Mouse (Mus musculus) heart, embryonic 16.5 days (tissue): ENCODE measurements at regions not wholly inside any gene's neighbourhood (a gene's known extent, or its start where the extent isn't known, plus 50 kb on each side); places are given as distances from the start of the nearest gene placed in this dataset.
"Not testable (repeated sequence)": the region's sequence is repeated elsewhere in the genome, so short reads cannot be mapped to it uniquely, and the experiment has no call there.

ENCODE experiments used
- ATAC-seq: fragments of 200-750 bp; cut with Nextera tagmentation; replicated peaks from 2 replicates; pipeline ENCODE4 v1.8.0; 2017; ENCODE audit warnings: moderate number of reproducible peaks; ENCODE audit not compliant: insufficient read depth, low FRiP score; ENCODE audit errors: extremely low read depth
- H3K27ac ChIP-seq: fragments of 300-500 bp; sonication (generic); 2 replicates; pipeline ENCODE4 v1.5.1; 2014; ENCODE audit warnings: mild to moderate bottlenecking, low read length, control low read depth, moderate library complexity
- H3K27me3 ChIP-seq: fragments of 300-500 bp; sonication (generic); 2 replicates; pipeline ENCODE4 v1.6.1; 2014; ENCODE audit warnings: low read length, mixed read lengths; ENCODE audit not compliant: control insufficient read depth, insufficient read depth
- H3K36me3 ChIP-seq: fragments of 300-500 bp; sonication (generic); 2 replicates; pipeline ENCODE4 v1.6.1; 2014; ENCODE audit not compliant: control insufficient read depth, insufficient read depth
- H3K4me1 ChIP-seq: fragments of 300-500 bp; sonication (generic); 2 replicates; pipeline ENCODE4 v1.6.1; 2014; ENCODE audit warnings: low read length, mixed read lengths; ENCODE audit not compliant: control insufficient read depth, insufficient read depth
- H3K4me2 ChIP-seq: fragments of 300-500 bp; sonication (generic); 2 replicates; pipeline ENCODE4 v1.6.1; 2014; ENCODE audit warnings: low read depth, mild to moderate bottlenecking, control low read depth, low read length
- H3K4me3 ChIP-seq: fragments of 300-500 bp; sonication (generic); 2 replicates; pipeline ENCODE4 v1.5.1; 2014; ENCODE audit warnings: mild to moderate bottlenecking, control low read depth, low read length
- H3K9ac ChIP-seq: fragments of 300-500 bp; sonication (generic); 2 replicates; pipeline ENCODE4 v1.6.1; 2014; ENCODE audit warnings: low read length, control low read depth
- H3K9me3 ChIP-seq: fragments of 300-500 bp; sonication (generic); replicated peaks from 2 replicates; pipeline ENCODE4 v1.6.1; 2016; ENCODE audit warnings: low read length; ENCODE audit not compliant: control insufficient read depth
- WGBS: fragments of 180-500 bp; shearing (Covaris S2); extraction: QIAGEN DNeasy Blood & Tissue Kit; methylation state at CpG from one replicate; pipeline ENCODE4 v1.1.7; 2014; 5-methylcytosine and 5-hydroxymethylcytosine counted together

- no peaks in the 10 kb centered on the region for H3K4me1 ChIP-seq
- no peak overlapping the region for H3K4me2 ChIP-seq
- no peaks in the 10 kb centered on the region for H3K9me3 ChIP-seq
- H3K9ac ChIP-seq: no peak overlapping the region
- WGBS: 92% methylated on average over 4 of the region's 4 CpGs
- no peaks in the 10 kb centered on the region for H3K36me3 ChIP-seq
- H3K27me3 ChIP-seq: no peaks in the 10 kb centered on the region
- H3K4me3 ChIP-seq: no peak overlapping the region
- H3K27ac ChIP-seq: no peak overlapping the region
- no peak for ATAC-seq
Measured at GRCm38 (mm10) chr8:113512856-113513255, 122.5 kb upstream of the Mon1b start.

- H3K4me1 ChIP-seq: no peaks in the 10 kb centered on the region
- no peak overlapping the region for H3K9ac ChIP-seq
- WGBS: 52% methylated on average over 14 of the region's 14 CpGs
- no peaks in the 10 kb centered on the region for H3K27me3 ChIP-seq
- no peaks in the 10 kb centered on the region for H3K9me3 ChIP-seq
- H3K4me3 ChIP-seq: no peak overlapping the region
- no peak overlapping the region for H3K4me2 ChIP-seq
- H3K27ac ChIP-seq: no peak overlapping the region
- ATAC-seq: no peak
- no peaks in the 10 kb centered on the region for H3K36me3 ChIP-seq
Measured at GRCm38 (mm10) chr8:113513886-113514730, 121.3 kb upstream of the Mon1b start.

GRCm38 (mm10) chr8:113514731-113515375, 120.5 kb upstream of the Mon1b start:
- H3K27me3 ChIP-seq, H3K36me3 ChIP-seq, ATAC-seq, H3K27ac ChIP-seq, H3K4me2 ChIP-seq, H3K9me3 ChIP-seq, H3K4me3 ChIP-seq, H3K9ac ChIP-seq, H3K4me1 ChIP-seq: not testable (repeated sequence)
- 78% methylated on average over 4 of the region's 4 CpGs for WGBS

- Histone ChIP-seq H3K4me1 (no peaks in the 10 kb centered on the region), H3K9me3 (no peaks in the 10 kb centered on the region), H3K27ac (no peak overlapping the region), H3K4me3 (no peak overlapping the region), H3K27me3 (no peaks in the 10 kb centered on the region), H3K9ac (no peak overlapping the region), H3K36me3 (no peaks in the 10 kb centered on the region), H3K4me2 (no peak overlapping the region)
- WGBS: 84% methylated on average over 7 of the region's 7 CpGs
- ATAC-seq: no peak
Measured at GRCm38 (mm10) chr8:113516176-113516575, 119.2 kb upstream of the Mon1b start.

- 70% methylated on average over 1 of the region's 1 CpGs for WGBS
- H3K4me2 ChIP-seq: no peak overlapping the region
Measured at GRCm38 (mm10) chr8:113517912-113518311, 117.5 kb upstream of the Mon1b start.

GRCm38 (mm10) chr8:113523561-113523960, 111.8 kb upstream of the Mon1b start:
- 46% methylated on average over 1 of the region's 1 CpGs for WGBS
- Histone ChIP-seq H3K9ac (no peak overlapping the region), H3K36me3 (no peaks in the 10 kb centered on the region), H3K27ac (no peak overlapping the region), H3K4me2 (no peak overlapping the region), H3K27me3 (no peaks in the 10 kb centered on the region), H3K4me3 (no peak overlapping the region), H3K9me3 (no peaks in the 10 kb centered on the region), H3K4me1 (no peaks in the 10 kb centered on the region)
- no peak for ATAC-seq

More at GRCm38 (mm10) chr8:113517912-113518311, 117.5 kb upstream of the Mon1b start:
- no peaks in the 10 kb centered on the region for H3K27me3 ChIP-seq
- H3K4me1 ChIP-seq: no peaks in the 10 kb centered on the region
- no peak overlapping the region for H3K9ac ChIP-seq
- H3K36me3 ChIP-seq: no peaks in the 10 kb centered on the region
- H3K27ac ChIP-seq: no peak overlapping the region
- H3K9me3 ChIP-seq: no peaks in the 10 kb centered on the region
- no peak for ATAC-seq
- no peak overlapping the region for H3K4me3 ChIP-seq

- no peak overlapping the region for H3K4me3 ChIP-seq
- 50% methylated on average over 10 of the region's 10 CpGs for WGBS
- H3K9me3 ChIP-seq: 0 out of 2 replicates have a peak, but pooled peaks cover 3% of the 10 kb centered on the region
- no peak overlapping the region for H3K4me2 ChIP-seq
- no peaks in the 10 kb centered on the region for H3K27me3 ChIP-seq
- ATAC-seq: no peak
- H3K36me3 ChIP-seq: no peaks in the 10 kb centered on the region
- H3K9ac ChIP-seq: no peak overlapping the region
- no peaks in the 10 kb centered on the region for H3K4me1 ChIP-seq
- H3K27ac ChIP-seq: no peak overlapping the region
Measured at GRCm38 (mm10) chr8:113531116-113531665, 104.2 kb upstream of the Mon1b start.

- H3K27ac ChIP-seq: no peak overlapping the region
- no peak overlapping the region for H3K9ac ChIP-seq
- H3K4me2 ChIP-seq: no peak overlapping the region
- no peaks in the 10 kb centered on the region for H3K4me1 ChIP-seq
- 0 out of 2 replicates have a peak, but pooled peaks cover 3% of the 10 kb centered on the region for H3K9me3 ChIP-seq
- no peak for ATAC-seq
- H3K27me3 ChIP-seq: no peaks in the 10 kb centered on the region
- H3K4me3 ChIP-seq: no peak overlapping the region
- H3K36me3 ChIP-seq: no peaks in the 10 kb centered on the region
- 53% methylated on average over 4 of the region's 4 CpGs for WGBS
Measured at GRCm38 (mm10) chr8:113532881-113533280, 102.5 kb upstream of the Mon1b start.

GRCm38 (mm10) chr8:113541437-113541836, 94.0 kb upstream of the Mon1b start:
- WGBS: 83% methylated on average over 6 of the region's 6 CpGs
- no peak for ATAC-seq
- no peak overlapping the region for H3K4me3 ChIP-seq

More at GRCm38 (mm10) chr8:113541437-113541836, 94.0 kb upstream of the Mon1b start:
- no peak overlapping the region for H3K4me2 ChIP-seq
- H3K36me3 ChIP-seq: no peaks in the 10 kb centered on the region
- H3K9me3 ChIP-seq: no peaks in the 10 kb centered on the region
- H3K4me1 ChIP-seq: no peaks in the 10 kb centered on the region
- no peak overlapping the region for H3K9ac ChIP-seq
- H3K27ac ChIP-seq: no peak overlapping the region
- no peaks in the 10 kb centered on the region for H3K27me3 ChIP-seq
